In the genomic region with DNA sequence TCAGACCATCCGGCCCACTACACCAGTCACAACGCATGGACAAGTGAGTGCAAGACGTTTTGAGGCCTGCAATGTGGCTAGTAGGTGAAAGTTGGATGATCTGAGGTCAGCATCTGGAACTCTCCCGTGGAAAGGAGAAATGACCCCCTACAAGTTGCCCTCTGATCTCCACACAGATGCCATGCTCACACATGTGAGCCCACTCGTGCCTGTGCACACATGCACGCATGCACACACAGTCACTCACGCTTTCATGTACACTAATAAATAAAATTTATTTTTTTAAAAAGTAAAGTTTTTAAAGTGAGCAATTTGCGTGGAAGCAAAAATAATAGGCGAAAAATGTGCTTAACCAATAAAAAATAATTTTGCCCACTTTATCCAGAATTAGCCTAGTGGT, we compare ENCODE assay signal across 10 mouse cellular contexts.
DNase-seq lines count a peak whose midpoint lies in the region; ATAC-seq lines count a peak whose summit lies in the region.
"Had no signal": no experiment of that assay in that cellular context is flagged by ENCODE, and none has a peak within 500 bp of the region (broad histone marks: within the 10 kb centered on the region; RNA-seq: fewer than 3 reads in every experiment).

No protein-coding gene starts in this region.

- 83% methylated on average over 9 of the region's 9 CpGs for whole genome bisulfite sequencing in heart, embryonic 12.5 days
- WGBS in embryonic facial prominence, embryonic 14.5 days, result 79% methylated on average over 9 of the region's 9 CpGs
- WGBS in hindbrain, embryonic 15.5 days, result 81% methylated on average over 9 of the region's 9 CpGs
- WGBS in midbrain, embryonic 14.5 days, result 85% methylated on average over 9 of the region's 9 CpGs

- H3K27me3 ChIP-seq in heart, embryonic 12.5 days (replicated peaks), result no peaks in the 10 kb centered on the region
- no peaks in the 10 kb centered on the region for H3K27me3 ChIP-seq in embryonic facial prominence, embryonic 14.5 days (replicated peaks; ENCODE audit: control insufficient read depth, insufficient read depth, low read length)
- H3K27me3 ChIP-seq in hindbrain, embryonic 15.5 days, result no peaks in the 10 kb centered on the region
- H3K27me3 ChIP-seq in midbrain, embryonic 14.5 days (ENCODE audit: control insufficient read depth, insufficient read depth, low read length), result no peaks in the 10 kb centered on the region
- H3K27me3 ChIP-seq: CH12.LX had no signal

- intact Hi-C loops in heart, postnatal 14 days (cut with DNase I), result loop anchor here (5.0 kb wide), 3 partner anchors 41 to 181 kb away; no protein-coding TSS in a partner anchor

- peak overlapping the region; percentile 83; the same call in 1 of the 2 replicates for H3K27ac ChIP-seq in heart, embryonic 12.5 days (ENCODE audit: poor library complexity, severe bottlenecking)
- H3K27ac ChIP-seq in embryonic facial prominence, embryonic 14.5 days (replicated peaks; ENCODE audit: low read depth, low read length), result no peak overlapping the region
- H3K27ac ChIP-seq in hindbrain, embryonic 15.5 days (replicated peaks), result peak overlapping the region; percentile 70
- 0 out of 2 replicates have a peak overlapping the region, but pooled peaks have one; percentile 75 for H3K27ac ChIP-seq in midbrain, embryonic 14.5 days (replicated peaks; ENCODE audit: low read depth, low read length)
- H3K27ac ChIP-seq: liver, embryonic 14.5 days had no signal

- H3K36me3 ChIP-seq in heart, embryonic 12.5 days, result no peaks in the 10 kb centered on the region
- no peaks in the 10 kb centered on the region for H3K36me3 ChIP-seq in embryonic facial prominence, embryonic 14.5 days (ENCODE audit: control insufficient read depth, insufficient read depth, low read length)
- no peaks in the 10 kb centered on the region for H3K36me3 ChIP-seq in hindbrain, embryonic 15.5 days
- no peaks in the 10 kb centered on the region for H3K36me3 ChIP-seq in midbrain, embryonic 14.5 days (ENCODE audit: control insufficient read depth, insufficient read depth, low read length)

- peak overlapping the region; percentile 69 for H3K4me2 ChIP-seq in heart, embryonic 12.5 days
- H3K4me2 ChIP-seq in embryonic facial prominence, embryonic 14.5 days (ENCODE audit: low read depth, low read length), result peak overlapping the region; percentile 65
- H3K4me2 ChIP-seq in hindbrain, embryonic 15.5 days, result peak overlapping the region; percentile 64
- peak overlapping the region; percentile 62 for H3K4me2 ChIP-seq in midbrain, embryonic 14.5 days (ENCODE audit: low read length)

- H3K9me3 ChIP-seq in heart, embryonic 12.5 days (replicated peaks), result no peaks in the 10 kb centered on the region
- H3K9me3 ChIP-seq in embryonic facial prominence, embryonic 14.5 days (ENCODE audit: control insufficient read depth, low read length), result no peaks in the 10 kb centered on the region
- no peaks in the 10 kb centered on the region for H3K9me3 ChIP-seq in hindbrain, embryonic 15.5 days
- H3K9me3 ChIP-seq in midbrain, embryonic 14.5 days (ENCODE audit: control insufficient read depth, low read length), result no peaks in the 10 kb centered on the region

- H3K4me1 ChIP-seq in heart, embryonic 12.5 days (replicated peaks), result peaks cover 21% of the 10 kb centered on the region
- H3K4me1 ChIP-seq in embryonic facial prominence, embryonic 14.5 days (ENCODE audit: control insufficient read depth, insufficient read depth, low read length), result peaks cover 8% of the 10 kb centered on the region
- H3K4me1 ChIP-seq in hindbrain, embryonic 15.5 days (replicated peaks), result peaks cover 11% of the 10 kb centered on the region
- peaks cover 6% of the 10 kb centered on the region; the same call in 1 of the 2 replicates for H3K4me1 ChIP-seq in midbrain, embryonic 14.5 days (ENCODE audit: control insufficient read depth, insufficient read depth, low read length)

- no peak for ATAC-seq in heart, embryonic 12.5 days (ENCODE audit: insufficient number of reproducible peaks, low FRiP score)
- ATAC-seq in embryonic facial prominence, embryonic 14.5 days (ENCODE audit: low read depth), result no peak
- ATAC-seq in hindbrain, embryonic 15.5 days (ENCODE audit: low FRiP score, low read depth), result no peak
- ATAC-seq in midbrain, embryonic 14.5 days (ENCODE audit: low FRiP score, low TSS enrichment), result no peak

- H3K4me3 ChIP-seq in heart, embryonic 12.5 days, result peak overlapping the region; percentile 45; the same call in 1 of the 2 replicates
- no peak overlapping the region for H3K4me3 ChIP-seq in embryonic facial prominence, embryonic 14.5 days (ENCODE audit: low read depth, low read length)
- peak overlapping the region; percentile 48 for H3K4me3 ChIP-seq in hindbrain, embryonic 15.5 days
- peak overlapping the region; percentile 41 for H3K4me3 ChIP-seq in midbrain, embryonic 14.5 days (replicated peaks; ENCODE audit: low read depth, low read length)

- H3K9ac ChIP-seq in heart, embryonic 12.5 days, result no peak overlapping the region
- no peak overlapping the region for H3K9ac ChIP-seq in embryonic facial prominence, embryonic 14.5 days (ENCODE audit: low read depth, low read length)
- H3K9ac ChIP-seq in hindbrain, embryonic 15.5 days, result peak overlapping the region; percentile 36; the same call in 1 of the 2 replicates
- no peak overlapping the region; the same call in 1 of the 2 replicates for H3K9ac ChIP-seq in midbrain, embryonic 14.5 days (replicated peaks; ENCODE audit: low read length)
- H3K9ac ChIP-seq: liver, embryonic 14.5 days had no signal

- no peak for DNase-seq in heart, postnatal 14 days
- no peak for DNase-seq in embryonic facial prominence, embryonic 14.5 days (ENCODE audit: low spot score)
- DNase-seq in midbrain, embryonic 14.5 days, result no peak
- no peak for DNase-seq in adrenal gland, postnatal 25 days
- no peak for DNase-seq in adrenal gland, adult 18-20 months (ENCODE audit: low spot score in 2 of 2)
- DNase-seq in layer of hippocampus, adult 9-11 months, result no peak
